Mouse (Mus musculus): Measurements from ENCODE around the gene Mink1. TPM values are rescaled to one million over a fixed set of nuclear protein-coding genes. Genes with fewer than 3 reads are reported as not detected.
A peak's percentile ranks its signal among the peaks of the same experiment; 100 is the strongest.

Mink1 gene
- polyA plus RNA-seq, 1 experiment from 2014 or later: 8.1 TPM

DNA sequence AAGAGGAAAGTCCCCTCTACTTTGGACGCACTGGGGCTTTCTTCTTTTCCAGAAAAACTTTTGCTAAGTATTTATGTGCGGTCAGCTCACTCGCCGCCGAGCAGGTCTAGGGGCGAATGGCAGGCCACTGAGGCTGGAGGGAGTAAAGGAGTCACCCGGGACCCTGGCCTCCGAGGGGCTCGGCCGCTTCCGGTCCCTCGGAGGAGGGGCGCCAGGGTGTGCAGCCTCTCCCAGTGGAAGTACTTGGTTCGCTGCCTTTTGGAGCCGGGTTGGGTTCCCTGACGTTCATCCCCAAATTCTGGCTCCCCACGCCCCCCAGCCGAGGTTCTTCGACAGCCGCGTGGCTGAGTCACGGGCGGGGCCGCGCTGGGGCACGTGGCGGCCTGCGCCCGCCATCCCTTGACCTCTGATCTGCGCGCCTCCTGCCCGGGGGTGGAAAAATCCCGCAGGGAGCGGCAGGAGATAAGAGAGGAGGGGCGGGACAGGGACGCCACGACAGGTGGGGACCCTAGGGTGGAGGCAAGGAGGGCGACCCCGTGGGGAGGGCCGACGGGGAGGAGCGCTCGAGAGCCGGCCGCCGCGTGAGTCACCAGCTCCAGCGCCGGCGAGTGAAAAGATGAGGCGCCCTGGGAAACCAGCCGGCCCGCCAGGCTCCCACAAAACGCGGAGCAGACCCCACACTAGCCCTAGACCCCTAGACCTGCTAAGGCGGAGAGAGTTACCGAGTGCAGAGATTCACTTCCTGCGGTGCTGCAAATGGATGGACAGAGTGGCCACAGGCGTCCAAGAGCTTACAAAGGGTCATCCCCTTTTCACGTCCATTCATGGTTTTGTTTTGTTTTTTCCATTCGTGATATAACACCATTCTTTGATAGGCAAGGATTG, 93.1 kb downstream of the Mink1 start:
- peak; percentile 5; the same call in 1 of the 2 replicates for ATAC-seq (replicated peaks; ENCODE audit: insufficient number of reproducible peaks, insufficient read depth, low FRiP score, low read depth)
- peaks cover 27% of the 10 kb centered on the region for H3K36me3 ChIP-seq
- peak overlapping the region; percentile 100 for H3K9ac ChIP-seq
- H3K4me2 ChIP-seq: peak overlapping the region; percentile 93
- no peaks in the 10 kb centered on the region for H3K9me3 ChIP-seq (replicated peaks)
- no peaks in the 10 kb centered on the region for H3K27me3 ChIP-seq
- H3K27ac ChIP-seq: peak overlapping the region; percentile 99
- WGBS: under 1% methylated on average over 59 of the region's 61 CpGs
- peaks cover 66% of the 10 kb centered on the region for H3K4me1 ChIP-seq (replicated peaks)
- peak overlapping the region; percentile 98 for H3K4me3 ChIP-seq

- peak overlapping the region; percentile 98 for H3K4me3 ChIP-seq
- H3K9me3 ChIP-seq (replicated peaks): no peaks in the 10 kb centered on the region
- ATAC-seq (replicated peaks; ENCODE audit: insufficient number of reproducible peaks, insufficient read depth, low FRiP score, low read depth): peak; percentile 38
- H3K27me3 ChIP-seq: no peaks in the 10 kb centered on the region
- H3K9ac ChIP-seq: peak overlapping the region; percentile 100
- WGBS: 4% methylated on average over 16 of the region's 16 CpGs
- H3K4me2 ChIP-seq: peak overlapping the region; percentile 93
- H3K36me3 ChIP-seq: peaks cover 26% of the 10 kb centered on the region
- H3K27ac ChIP-seq: peak overlapping the region; percentile 99
- H3K4me1 ChIP-seq (replicated peaks): peaks cover 67% of the 10 kb centered on the region
These were observed 93.8 kb downstream of the Mink1 start for GRCm38 (mm10) chr11:70656456-70656927.

- 12% methylated on average over 3 of the region's 3 CpGs for WGBS
- H3K4me3 ChIP-seq: peak within 1 kb of the TSS; percentile 98
- H3K27me3 ChIP-seq: no peaks in the 10 kb centered on the region
- ATAC-seq (replicated peaks; ENCODE audit: insufficient number of reproducible peaks, insufficient read depth, low FRiP score, low read depth): peak; percentile 48
- no peaks in the 10 kb centered on the region for H3K9me3 ChIP-seq (replicated peaks)
- peak within 1 kb of the TSS; percentile 100 for H3K9ac ChIP-seq
- peaks cover 63% of the 10 kb centered on the region for H3K4me1 ChIP-seq (replicated peaks)
- H3K27ac ChIP-seq: peak within 1 kb of the TSS; percentile 99
- peak within 1 kb of the TSS; percentile 93 for H3K4me2 ChIP-seq
- peaks cover 25% of the 10 kb centered on the region for H3K36me3 ChIP-seq
These were observed 94.3 kb downstream of the Mink1 start, which contains the start of gene Eno3 for GRCm38 (mm10) chr11:70656964-70657363. TSS of gene Eno3 (plus strand) at chr11:70657202.

GRCm38 (mm10) chr11:70657573-70657972, 94.9 kb downstream of the Mink1 start:
- Histone ChIP-seq H3K9ac (peak overlapping the region; percentile 59), H3K4me3 (peak overlapping the region; percentile 98), H3K9me3 (replicated peaks) (no peaks in the 10 kb centered on the region), H3K36me3 (peaks cover 25% of the 10 kb centered on the region), H3K4me2 (peak overlapping the region; percentile 93), H3K27me3 (no peaks in the 10 kb centered on the region), H3K27ac (peak overlapping the region; percentile 99), H3K4me1 (replicated peaks) (peaks cover 57% of the 10 kb centered on the region)
- 34% methylated on average over 6 of the region's 6 CpGs for WGBS
- no peak for ATAC-seq (replicated peaks; ENCODE audit: insufficient number of reproducible peaks, insufficient read depth, low FRiP score, low read depth)

GRCm38 (mm10) chr11:70657991-70658390, 95.3 kb downstream of the Mink1 start:
- H3K4me1 ChIP-seq (replicated peaks): peaks cover 54% of the 10 kb centered on the region
- H3K9me3 ChIP-seq (replicated peaks): no peaks in the 10 kb centered on the region
- H3K27ac ChIP-seq: peak overlapping the region; percentile 99
- H3K9ac ChIP-seq: peak overlapping the region; percentile 59
- no peak for ATAC-seq (replicated peaks; ENCODE audit: insufficient number of reproducible peaks, insufficient read depth, low FRiP score, low read depth)
- H3K4me2 ChIP-seq: peak overlapping the region; percentile 93
- WGBS: 47% methylated on average over 9 of the region's 9 CpGs
- no peaks in the 10 kb centered on the region for H3K27me3 ChIP-seq
- peaks cover 25% of the 10 kb centered on the region for H3K36me3 ChIP-seq
- H3K4me3 ChIP-seq: peak overlapping the region; percentile 98

- H3K27ac ChIP-seq: peak overlapping the region; percentile 99
- no peaks in the 10 kb centered on the region for H3K27me3 ChIP-seq
- peak overlapping the region; percentile 98 for H3K4me3 ChIP-seq
- peaks cover 53% of the 10 kb centered on the region for H3K4me1 ChIP-seq (replicated peaks)
- 69% methylated on average over 5 of the region's 5 CpGs for WGBS
- H3K36me3 ChIP-seq: peaks cover 28% of the 10 kb centered on the region
- H3K4me2 ChIP-seq: peak overlapping the region; percentile 93
- no peak for ATAC-seq (replicated peaks; ENCODE audit: insufficient number of reproducible peaks, insufficient read depth, low FRiP score, low read depth)
- peak overlapping the region; percentile 59 for H3K9ac ChIP-seq
- H3K9me3 ChIP-seq (replicated peaks): no peaks in the 10 kb centered on the region
These were observed 95.8 kb downstream of the Mink1 start for GRCm38 (mm10) chr11:70658521-70658920.

- peak overlapping the region; percentile 93 for H3K4me2 ChIP-seq
- 56% methylated on average over 8 of the region's 8 CpGs for WGBS
- H3K36me3 ChIP-seq: peaks cover 30% of the 10 kb centered on the region
- no peak overlapping the region for H3K27ac ChIP-seq
- peak overlapping the region; percentile 98 for H3K4me3 ChIP-seq
- no peak overlapping the region for H3K9ac ChIP-seq
- peaks cover 53% of the 10 kb centered on the region for H3K4me1 ChIP-seq (replicated peaks)
- no peak for ATAC-seq (replicated peaks; ENCODE audit: insufficient number of reproducible peaks, insufficient read depth, low FRiP score, low read depth)
- no peaks in the 10 kb centered on the region for H3K9me3 ChIP-seq (replicated peaks)
- H3K27me3 ChIP-seq: no peaks in the 10 kb centered on the region
These were observed 96.3 kb downstream of the Mink1 start for GRCm38 (mm10) chr11:70658942-70659341.

- H3K9ac ChIP-seq: no peak overlapping the region
- H3K4me1 ChIP-seq (replicated peaks): peaks cover 49% of the 10 kb centered on the region
These were observed 97.9 kb downstream of the Mink1 start for GRCm38 (mm10) chr11:70660571-70660970.

DNA sequence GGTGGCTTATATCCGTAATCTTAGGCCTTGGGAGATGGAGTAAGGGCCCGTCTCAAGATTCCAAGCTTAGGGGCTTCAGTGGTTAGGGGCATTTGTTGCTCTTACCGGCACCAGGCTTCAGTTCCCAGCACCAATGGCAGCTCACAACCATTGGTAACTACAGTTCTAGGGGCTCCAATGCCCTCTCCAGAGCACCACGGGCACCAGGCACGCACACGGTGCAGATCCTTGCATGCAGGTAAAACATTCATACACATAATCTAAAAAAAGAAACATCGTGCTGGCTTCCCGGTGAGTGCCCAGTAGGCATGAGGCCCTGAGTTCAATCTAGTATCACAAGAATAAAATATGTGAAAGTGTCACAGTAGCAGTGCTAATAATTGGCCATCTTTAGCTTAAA, 100.4 kb downstream of the Mink1 start:
- Histone ChIP-seq H3K36me3 (peaks cover 56% of the 10 kb centered on the region), H3K4me2 (no peak overlapping the region), H3K4me3 (no peak overlapping the region), H3K27me3 (no peaks in the 10 kb centered on the region), H3K27ac (no peak overlapping the region), H3K9ac (no peak overlapping the region), H3K4me1 (replicated peaks) (peaks cover 39% of the 10 kb centered on the region), H3K9me3 (replicated peaks) (no peaks in the 10 kb centered on the region)
- WGBS: 72% methylated on average over 8 of the region's 8 CpGs
- no peak for ATAC-seq (replicated peaks; ENCODE audit: insufficient number of reproducible peaks, insufficient read depth, low FRiP score, low read depth)

More at GRCm38 (mm10) chr11:70660571-70660970, 97.9 kb downstream of the Mink1 start:
- Histone ChIP-seq H3K36me3 (peaks cover 46% of the 10 kb centered on the region), H3K27ac (no peak overlapping the region), H3K4me3 (no peak overlapping the region), H3K27me3 (no peaks in the 10 kb centered on the region), H3K9me3 (replicated peaks) (no peaks in the 10 kb centered on the region), H3K4me2 (no peak overlapping the region)
- no peak for ATAC-seq (replicated peaks; ENCODE audit: insufficient number of reproducible peaks, insufficient read depth, low FRiP score, low read depth)
- 83% methylated on average over 8 of the region's 8 CpGs for WGBS

DNA sequence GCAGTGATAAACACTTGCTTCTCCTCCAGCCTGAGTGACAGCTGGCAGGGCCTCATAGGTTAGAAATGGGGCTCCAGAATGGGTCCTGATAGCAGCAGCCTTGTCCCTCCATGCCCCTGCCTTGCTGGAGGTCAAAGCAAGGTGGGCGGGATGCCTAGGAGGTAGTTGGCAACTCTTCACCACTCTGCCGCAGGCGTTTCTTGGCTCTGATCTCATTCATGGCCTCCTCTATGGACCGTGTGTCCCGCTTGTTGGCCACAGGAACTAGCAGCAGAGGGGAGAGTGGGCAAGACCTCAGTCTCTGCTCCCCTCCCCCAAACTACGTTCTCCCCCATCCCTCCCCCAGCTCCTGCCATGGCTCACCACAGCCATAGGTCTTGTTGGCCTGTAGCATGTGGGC, 101.3 kb downstream of the Mink1 start:
- no peaks in the 10 kb centered on the region for H3K27me3 ChIP-seq
- peaks cover 31% of the 10 kb centered on the region for H3K4me1 ChIP-seq (replicated peaks)
- WGBS: 65% methylated on average over 6 of the region's 6 CpGs
- no peaks in the 10 kb centered on the region for H3K9me3 ChIP-seq (replicated peaks)
- H3K36me3 ChIP-seq: peaks cover 56% of the 10 kb centered on the region
- H3K9ac ChIP-seq: no peak overlapping the region
- no peak for ATAC-seq (replicated peaks; ENCODE audit: insufficient number of reproducible peaks, insufficient read depth, low FRiP score, low read depth)
- H3K4me2 ChIP-seq: no peak overlapping the region
- no peak overlapping the region for H3K4me3 ChIP-seq
- H3K27ac ChIP-seq: no peak overlapping the region; the same call in 1 of the 2 replicates
